Mouse (Mus musculus) WW6 (cell line): ENCODE data around the gene Fam192a.

Experiments used
- DNase-seq: peaks from one replicate; pipeline ENCODE4 v3.0.0-alpha.2; 2013; ENCODE audit warnings: low read depth, low spot score

The Fam192a gene

DNA sequence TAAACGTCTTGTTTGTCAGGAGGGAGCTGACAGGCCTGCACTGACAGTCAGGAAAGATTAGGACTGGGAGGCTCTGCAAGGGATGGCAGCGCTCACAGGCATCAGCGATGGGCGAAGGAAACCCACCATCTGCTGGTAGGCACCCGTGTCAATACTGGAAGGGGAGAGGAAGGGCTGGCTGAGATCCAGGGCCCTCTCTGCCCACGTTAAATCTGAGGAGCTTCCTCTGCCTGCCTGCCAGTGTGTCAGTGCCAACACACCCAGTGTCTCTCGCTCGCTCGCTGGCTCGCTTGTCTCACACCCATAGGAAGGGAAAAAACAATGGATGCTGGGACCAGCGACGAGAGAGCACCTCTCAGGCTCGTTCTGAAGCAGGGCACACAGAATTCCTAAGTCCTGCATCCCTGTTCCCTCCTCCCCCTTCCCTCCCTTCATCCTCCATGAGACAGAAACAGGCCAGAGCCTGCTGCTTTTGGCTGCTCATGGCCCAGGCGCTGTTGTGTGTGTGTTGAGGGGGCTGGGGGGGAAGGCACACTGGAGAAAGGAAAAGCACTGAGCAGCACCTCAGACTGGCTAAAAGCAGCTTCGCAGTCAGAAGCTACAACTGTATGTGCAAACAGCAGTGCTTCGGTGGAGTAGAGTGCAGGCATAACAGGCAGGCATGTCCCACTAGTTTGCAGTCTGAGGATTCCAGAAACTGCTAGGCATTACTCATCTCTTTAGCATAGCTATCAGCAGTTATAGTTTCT, 27.5 kb downstream of the Fam192a start:
- DNase-seq = no peak

DNA sequence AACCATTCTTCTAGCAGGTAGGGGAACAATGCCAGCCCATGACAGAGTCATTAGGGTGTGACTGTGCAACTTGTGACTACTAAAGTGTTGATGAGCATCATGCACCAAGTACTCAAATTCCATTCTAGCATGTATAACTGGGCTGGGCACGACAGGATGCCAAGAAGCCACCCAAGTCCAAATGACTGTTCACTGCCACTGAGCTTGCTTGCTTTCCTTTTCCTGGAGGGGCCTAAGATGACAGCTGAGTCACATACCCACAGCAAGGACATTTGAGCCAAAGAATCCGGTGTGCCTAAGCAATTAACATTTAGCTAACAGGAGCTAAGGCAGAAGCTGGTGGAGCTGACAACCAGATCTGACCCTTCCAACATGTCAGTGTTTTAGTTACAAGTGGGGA, 29.9 kb downstream of the Fam192a start:
- no peak for DNase-seq

DNA sequence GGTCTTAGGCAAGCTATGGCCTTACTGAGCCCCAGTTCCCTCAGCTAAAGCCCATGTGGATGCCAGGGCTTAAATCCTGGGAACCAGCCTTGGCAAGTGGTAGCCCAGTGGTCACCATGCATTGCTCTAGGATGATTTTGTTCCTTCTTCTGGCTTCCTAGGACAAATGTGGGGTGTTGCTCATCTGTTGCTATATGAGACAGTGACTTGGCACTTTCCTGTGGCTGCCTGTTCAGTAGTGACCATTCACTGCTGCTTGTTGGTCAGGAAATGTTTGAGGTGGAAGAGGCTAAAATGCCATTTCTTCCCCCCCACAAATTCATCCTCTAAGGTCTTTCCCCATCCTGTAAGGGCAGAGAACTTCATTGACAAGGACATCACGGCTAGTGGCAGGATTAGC, 32.4 kb downstream of the Fam192a start:
- DNase-seq = no peak

DNA sequence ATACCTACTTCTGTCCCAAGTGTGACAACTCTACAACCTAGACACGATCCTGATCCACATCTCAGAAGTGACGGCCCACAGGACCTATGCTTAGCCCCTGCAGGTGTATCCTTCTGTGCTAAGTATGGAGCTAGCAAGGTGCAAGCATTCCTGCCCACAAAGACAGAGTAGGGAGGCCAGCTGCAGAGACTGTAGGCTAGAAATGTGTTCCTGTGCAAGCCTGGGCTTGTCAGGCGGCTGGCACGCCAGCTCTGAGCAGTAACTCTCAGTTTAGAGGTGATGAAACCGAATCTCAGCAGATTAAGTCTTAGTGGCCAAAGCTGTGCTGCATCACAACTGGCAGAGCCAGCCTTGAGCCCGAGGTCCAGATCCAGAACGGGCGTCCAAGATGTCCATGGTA, 33.7 kb downstream of the Fam192a start:
- no peak for DNase-seq

DNA sequence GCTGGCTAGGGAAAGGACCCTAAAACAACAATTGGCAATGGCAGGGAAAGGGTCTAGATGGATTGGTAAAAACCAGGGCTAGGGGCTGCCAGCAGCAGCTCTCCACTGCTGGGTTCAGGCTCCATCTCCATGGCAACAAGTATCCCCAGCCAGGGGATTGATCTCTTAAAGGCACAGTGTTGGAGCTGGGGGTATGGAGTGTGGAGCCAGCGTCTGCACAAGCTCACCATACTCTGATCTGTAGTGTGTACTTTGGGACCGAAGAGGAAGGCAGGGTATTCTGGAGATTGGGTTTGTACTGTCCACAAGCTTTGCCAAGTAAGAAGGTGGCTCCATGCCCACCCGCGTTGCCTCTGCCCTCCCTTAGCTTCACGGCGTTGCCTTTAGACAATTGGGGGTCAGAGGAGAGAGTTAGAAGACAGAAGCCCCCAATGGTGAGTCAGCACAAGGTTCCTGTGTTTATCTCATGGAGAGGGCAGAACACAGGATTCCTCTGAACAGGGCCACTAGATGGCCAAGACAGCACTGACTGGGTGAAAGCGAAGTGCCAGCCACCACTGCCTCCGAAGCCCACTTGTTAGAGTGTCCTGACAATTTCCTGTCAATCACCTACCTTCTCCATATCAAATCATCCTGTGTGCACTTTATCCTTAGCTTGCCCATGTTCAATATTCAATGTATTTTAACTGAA, 34.5 kb downstream of the Fam192a start:
- DNase-seq = no peak

DNA sequence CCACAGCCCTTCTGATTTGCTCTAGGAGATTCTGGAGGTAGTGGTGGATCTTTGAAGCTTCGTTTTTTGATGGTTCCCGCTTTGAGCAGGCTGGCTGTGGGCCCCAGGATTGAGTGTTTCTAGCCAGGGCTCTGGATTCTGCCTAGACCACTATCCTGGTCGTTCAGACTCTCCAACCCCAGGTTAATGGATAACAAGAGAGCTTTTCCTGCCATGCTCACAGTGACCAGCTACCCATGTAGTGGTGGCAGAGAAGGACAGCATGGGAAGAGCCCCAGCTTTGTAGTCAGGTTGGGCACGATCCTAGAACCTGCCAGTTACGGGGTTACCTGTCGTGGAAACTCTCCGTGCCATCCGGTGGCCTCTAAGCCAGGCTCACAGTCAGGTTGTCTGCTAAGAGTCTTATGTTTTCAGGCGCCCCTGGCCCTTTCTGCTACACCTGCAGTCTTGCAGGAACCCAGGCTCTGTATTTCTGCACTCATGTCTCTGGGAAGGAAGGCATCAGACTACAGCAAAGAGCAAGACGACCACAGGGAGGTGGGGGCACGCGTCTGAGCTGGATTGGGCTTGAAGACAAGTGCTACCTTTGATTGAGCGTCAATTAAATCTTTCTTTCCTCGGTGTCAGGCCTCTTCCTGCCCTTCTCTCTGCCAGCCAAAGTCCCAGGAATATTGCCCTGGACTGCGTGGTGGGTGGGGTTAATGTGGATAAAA, 35.2 kb downstream of the Fam192a start:
- no peak for DNase-seq

DNA sequence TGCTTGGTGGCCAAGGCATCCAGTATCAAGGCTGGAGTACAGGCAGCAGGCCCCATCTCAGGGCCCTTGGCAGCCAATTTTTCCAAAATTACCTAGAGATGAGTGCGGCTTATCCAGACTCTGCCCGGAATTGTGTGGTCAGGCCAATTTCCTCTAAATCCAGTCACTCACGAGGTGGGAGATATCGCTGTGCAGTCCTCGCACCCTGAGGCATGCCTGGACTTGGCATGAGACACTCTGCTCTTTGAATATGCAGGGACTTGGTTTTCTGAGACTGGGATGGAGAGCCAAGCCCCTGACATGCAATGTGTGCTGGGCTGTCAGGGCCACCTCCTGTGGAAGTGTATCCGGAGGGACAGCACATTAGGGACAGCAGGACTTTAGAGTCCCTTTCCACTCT, 35.8 kb downstream of the Fam192a start:
- DNase-seq = no peak

DNA sequence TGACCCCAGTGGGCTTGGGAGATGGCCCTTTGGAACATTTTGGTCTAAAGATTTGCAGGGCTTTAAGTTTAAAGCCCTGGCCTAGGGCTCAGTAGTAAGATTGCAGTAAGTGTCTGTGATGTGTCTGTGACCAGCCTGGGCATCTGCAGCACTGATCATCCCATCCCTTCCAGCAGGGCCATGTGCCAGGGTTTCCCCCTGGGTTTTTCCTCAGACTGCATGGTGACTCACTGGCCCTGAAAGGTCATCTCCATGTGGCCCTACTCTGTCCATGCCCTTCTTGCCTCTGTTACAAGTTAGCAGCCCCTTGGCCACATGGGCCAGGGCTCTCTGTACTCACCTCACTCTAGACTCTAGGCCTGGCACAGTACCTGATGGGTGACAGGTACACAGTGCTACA, 37.4 kb downstream of the Fam192a start:
- no peak for DNase-seq

DNA sequence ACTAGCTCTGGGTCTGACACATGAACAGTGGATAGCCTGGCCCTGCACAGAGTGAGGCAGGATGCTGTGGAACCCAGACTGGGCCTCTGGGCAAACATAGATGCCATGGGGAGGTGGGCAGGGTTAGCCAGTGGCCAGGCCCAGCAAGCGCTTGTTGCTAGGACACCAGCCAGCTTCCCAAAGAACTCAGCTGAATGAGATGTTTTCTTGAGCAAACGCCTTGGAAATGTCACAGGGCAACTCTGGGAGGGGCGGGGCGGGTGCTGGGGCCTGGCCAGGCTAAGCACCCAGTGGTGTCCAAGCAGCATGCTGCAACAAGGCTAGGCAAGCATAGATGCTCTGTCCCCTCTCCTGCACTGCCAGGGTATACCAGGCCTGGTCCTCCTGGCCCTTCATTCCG, 40.5 kb downstream of the Fam192a start:
- no peak for DNase-seq

DNA sequence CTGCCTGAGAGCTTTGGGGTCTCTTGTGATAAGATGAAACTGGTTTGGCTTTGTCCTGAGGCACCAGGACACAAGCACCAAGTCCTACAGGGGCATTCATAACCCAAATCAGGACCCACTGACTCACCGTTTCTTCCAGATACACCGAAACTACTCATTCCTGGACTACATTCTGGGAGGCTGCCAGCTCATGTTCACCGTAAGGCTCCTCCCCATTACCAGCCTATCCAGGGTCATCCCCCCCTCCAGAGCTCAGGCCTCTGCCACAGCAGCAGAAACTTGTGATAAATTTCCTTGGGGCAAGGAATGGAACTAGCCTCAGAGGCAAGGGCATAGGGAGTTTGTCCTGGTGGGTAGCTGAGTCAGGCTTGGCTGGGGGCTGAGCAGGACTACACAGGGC, 44.5 kb downstream of the Fam192a start:
- no peak for DNase-seq

DNA sequence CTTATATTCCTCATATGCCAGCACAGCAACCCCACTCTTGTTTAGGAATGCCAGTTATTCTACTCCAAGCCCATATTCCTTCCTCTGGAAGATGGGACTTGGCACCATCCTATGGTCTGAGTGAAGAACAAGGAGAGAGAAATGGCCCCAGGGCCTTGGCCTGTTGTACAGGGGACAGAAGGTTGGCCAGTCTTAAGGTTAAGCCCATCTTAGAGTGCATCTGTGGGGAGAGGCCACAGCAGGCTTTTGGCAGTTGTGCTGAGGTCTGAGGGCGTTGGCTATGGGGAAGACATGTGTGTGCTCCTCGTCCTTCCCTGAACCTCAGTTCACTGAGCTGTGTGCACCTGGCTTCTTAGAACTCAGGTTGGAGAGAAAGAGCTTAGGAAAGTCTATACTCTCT, 49.1 kb downstream of the Fam192a start:
- DNase-seq = no peak

DNA sequence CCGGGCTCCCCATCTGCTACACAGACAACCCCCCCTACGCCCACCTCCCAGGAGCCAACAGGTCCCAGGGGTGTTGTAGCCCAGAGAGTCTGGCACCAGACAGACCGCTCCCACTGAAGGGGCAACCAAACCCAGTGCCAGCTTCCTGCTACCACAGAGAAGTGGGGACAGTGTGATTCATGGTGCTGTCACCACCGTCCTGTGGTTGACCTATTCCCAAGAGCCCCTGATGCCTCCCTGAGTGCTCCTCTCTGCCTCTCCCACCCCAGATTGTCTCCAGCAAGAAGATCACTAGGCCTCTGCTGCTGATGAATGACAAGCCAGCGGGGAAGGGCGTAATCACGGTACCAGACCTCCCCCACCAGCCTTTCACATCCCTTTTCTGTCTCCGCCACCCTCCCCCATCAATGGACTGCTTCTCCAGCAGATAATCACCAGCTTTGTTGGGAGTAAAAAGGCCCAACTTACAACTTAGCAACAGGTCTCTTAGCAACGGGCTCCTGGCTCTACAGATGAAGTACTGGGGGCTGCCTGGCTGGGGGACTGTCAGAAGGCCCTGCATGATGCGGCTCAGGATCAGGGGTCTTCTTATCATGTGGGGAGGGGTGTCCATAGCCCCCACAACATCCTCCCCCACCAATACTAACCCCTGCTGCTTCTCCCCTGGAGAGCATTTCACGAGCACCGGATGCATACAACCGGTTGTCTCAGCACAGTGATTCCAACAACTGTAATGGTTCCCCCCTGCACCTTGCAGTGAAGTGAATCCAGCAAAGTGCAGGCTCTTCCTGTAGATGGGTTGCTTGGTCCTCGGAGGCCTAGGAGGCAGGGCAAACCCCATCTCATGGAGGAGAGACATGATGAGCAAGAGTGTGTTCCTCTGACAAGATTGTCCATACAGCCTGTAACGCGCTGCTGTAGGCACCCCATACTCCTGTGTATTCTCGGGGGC, 50.0 kb downstream of the Fam192a start:
- DNase-seq = no peak

DNA sequence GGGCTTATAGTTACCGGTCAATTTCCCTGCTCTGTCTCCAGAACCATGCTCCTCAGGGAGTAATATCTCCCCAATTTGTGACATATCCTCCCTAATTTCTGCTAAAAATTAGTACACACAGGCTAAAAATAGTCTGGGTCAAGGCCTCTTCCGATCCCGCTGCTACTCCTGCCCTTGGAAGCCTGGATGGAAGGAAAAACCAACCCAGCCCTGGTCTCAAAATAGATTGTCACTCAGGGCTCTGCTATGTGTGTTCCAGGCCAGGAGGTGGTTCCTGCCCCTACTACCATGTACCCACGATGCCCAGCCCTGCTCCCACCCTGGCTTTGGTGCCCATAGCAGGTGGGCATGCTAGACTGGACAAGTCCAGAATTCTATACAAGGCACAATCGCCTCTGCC, 51.8 kb downstream of the Fam192a start:
- no peak for DNase-seq

DNA sequence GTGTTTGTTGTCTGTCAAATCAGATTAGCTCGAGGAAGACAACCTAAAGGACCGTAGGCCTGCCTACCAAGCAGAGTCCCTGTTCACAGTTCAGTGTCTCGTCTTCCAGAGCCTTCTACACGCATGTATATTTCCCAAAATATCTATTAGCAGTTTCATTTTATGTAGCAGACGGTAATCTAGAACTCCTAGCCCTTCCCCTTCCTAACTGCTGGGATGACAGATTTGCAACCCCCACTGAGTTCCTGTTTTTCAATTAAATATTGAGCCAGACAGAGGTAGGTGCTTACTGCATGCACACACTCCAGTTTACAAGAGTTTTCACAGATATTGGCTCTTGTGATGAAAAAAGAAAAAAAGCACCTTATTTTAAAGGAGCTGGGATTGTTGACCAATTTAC, 52.3 kb downstream of the Fam192a start:
- DNase-seq = no peak

DNA sequence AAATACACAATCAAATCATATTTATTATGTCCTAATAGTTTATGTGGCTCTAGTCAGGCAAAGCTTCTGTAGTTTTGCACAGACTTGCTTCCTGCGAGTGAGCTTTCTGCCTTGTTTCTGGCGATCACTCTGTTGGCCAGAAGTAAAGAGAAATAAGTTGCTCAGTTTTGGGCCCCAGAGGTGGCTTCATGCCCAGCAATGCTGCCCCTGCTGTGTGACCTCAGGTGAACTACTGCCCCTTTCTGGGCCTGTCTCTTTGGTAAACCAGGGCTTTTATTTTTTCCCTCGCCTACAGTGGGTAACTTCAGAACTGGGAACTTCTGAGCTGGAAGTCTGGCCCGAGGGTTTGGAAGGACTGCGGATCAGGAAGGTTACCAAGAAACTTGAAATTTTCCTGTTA, 52.8 kb downstream of the Fam192a start:
- no peak for DNase-seq

DNA sequence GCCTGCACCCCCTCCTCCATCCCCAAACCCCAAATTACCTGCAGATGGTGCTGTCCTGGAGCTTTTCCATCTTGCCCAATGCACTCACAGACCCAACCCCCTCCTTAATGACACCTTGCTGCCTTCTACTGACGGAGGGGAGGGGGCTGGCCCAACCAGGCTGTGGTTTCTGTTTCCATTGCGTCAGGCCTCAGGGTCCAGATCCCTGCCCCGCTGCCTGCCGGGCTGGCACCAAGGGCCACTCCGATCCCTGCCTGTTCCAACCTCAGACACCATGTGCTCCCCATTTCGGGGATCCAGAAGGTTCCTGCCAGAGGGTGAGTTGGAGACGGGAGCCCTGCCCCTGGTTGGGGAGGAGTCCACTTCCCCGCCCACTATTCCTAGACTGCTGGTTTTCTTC, 57.8 kb downstream of the Fam192a start:
- DNase-seq = no peak

DNA sequence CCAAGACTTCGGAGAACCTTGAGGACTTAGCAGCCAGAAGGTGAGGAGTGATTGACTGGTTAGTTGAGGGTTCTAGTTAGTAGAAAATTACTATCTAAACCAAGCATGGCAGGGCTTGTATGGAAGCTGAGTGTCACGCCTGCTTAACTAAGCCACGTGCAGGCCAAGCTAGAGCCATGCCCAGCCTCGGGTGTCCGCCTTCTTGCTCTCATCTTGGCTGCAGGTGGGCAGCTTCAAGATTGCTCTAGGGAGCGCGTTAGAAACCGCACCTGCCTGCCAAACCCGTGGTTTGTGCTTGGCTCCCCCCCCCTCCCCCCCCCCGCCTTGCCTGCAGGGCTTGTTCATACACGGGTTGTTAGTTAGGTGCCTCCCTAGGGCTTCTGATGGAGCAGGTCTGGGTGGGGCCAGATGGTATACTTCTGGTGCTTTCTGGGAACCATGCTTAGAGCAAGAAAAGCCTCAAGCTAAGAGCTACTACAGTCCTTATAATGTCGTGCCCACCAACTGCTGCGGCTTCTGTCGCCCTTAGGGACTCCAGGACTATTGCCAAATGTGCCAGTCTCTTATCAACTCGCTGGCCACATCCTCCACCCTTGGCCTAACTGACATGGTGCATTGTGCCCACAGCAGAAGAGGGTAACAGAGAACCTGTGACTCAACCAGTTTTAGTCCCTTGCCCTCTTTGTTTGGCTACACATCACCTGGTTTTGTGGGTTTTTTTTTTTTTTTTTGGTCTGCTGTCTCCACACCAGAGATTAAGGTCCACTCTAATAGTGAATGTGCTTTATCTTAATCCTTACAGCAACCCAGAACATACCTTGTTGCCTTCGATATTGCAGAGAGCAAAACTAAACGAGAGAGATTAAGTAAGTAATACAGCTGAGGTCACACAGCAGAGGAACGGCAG, 60.7 kb downstream of the Fam192a start:
- DNase-seq = no peak

DNA sequence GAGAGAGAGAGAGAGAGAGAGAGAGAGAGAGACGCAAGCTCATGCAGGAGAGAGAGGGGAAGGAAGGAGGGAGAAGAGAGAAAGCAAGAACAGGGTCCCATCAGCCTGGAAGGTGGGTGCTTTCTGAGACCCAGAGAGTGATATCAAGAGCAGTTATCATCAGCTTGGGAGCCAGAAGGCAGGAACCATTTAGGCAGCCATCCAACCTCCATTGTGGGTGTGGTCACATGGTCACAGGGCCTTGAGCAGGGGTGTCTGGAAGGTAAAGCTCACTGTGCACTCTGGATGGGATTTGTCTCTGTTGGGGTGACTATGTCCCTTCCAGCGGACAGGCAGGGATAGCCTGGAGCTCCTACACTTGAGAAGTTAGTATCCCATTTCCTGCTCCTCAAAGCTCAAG, 61.8 kb downstream of the Fam192a start:
- DNase-seq = no peak

DNA sequence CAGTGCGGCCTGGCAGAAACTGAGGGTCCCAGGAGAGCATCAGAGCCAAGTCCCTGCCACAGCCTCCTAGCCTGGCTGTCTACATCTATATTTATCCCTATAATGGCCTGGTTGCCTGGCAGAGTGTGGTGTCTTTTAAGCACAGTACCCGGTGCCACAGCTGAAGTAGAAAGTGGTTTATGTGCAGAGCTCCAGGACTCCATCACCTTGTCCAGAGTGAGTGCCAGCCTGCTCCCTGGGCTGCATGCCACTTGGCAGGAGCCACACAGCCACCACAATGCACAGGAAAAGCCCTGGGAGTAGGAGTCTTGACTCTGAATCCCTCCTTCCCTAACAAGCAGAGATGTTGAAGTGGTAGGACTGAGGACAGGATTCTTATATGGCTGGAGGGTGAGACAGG, 64.3 kb downstream of the Fam192a start:
- DNase-seq = no peak

DNA sequence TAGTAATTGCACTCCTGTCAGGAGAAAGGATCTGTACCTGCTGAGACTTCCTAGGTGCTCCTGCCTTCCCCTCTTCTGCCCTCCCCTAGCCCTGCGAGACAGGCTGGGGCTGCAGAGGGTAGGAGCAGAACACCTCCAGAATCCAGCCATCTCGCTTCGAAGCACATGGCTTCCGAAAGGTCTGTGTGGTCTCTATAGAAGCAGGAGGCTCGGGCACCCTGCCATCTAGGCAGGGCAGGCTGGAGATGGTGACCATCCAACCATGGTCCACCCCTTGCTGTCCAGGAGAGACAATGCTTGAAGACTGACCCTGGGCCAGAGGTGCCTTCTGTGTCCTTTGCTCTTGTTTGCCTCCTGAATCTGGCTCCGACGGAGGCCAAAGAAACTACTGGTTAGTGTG, 66.2 kb downstream of the Fam192a start:
- no peak for DNase-seq

DNA sequence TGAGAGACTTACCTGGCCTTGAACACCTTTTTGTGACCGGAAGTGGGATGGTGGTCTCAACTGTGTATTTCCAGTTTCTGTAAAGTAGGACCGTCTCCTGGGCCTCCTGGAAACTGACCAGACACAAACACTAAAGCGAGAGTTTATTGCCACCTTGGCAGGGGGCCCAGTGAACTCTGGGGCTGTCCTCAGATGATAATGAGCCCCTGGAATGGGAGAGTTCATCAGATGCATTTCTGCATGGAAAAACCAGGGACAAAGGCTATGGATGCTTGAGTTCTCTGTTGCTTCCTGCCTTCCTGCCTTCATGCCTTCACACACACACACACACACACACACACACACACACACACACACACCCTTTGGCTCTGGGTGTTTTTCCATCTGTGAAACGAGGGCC, 67.2 kb downstream of the Fam192a start:
- no peak for DNase-seq
